Comparison of ENCODE assay signal across 17 mouse cellular contexts in the genomic region with DNA sequence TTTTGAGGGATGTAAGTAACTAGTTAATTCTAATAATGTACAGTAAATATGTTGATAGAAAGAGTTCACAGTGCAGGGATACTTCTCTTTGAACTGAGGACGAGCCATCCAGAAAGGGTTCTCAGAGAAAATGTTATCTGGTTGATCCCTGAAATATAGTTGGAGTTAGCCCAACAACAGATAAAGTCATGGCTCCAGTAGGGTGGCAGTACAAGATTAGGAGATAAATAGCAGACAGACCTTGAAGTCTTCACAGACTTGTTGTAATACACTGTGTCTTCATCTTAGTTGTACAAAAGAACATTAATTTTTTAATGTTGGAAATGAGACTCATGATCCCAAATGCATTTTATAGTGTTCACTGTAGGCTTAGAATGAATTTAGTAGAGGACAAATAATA.
"Had no signal": no experiment of that assay in that cellular context is flagged by ENCODE, and none has a peak within 500 bp of the region (broad histone marks: within the 10 kb centered on the region; RNA-seq: fewer than 3 reads in every experiment).

No protein-coding gene starts in this region.

- H3K27ac ChIP-seq: lung, embryonic 15.5 days; macrophage; midbrain, embryonic 13.5 days; midbrain, embryonic 15.5 days; neural tube, embryonic 12.5 days; stomach, embryonic 15.5 days; stomach, postnatal 0 days had no signal

- H3K4me2 ChIP-seq: lung, embryonic 15.5 days; midbrain, embryonic 11.5 days; midbrain, embryonic 13.5 days; midbrain, embryonic 15.5 days; neural tube, embryonic 12.5 days; stomach, embryonic 15.5 days had no signal

- H3K9me3 ChIP-seq: lung, embryonic 15.5 days; midbrain, embryonic 13.5 days; midbrain, embryonic 15.5 days; neural tube, embryonic 12.5 days; stomach, embryonic 15.5 days had no signal

- DNase-seq: liver, postnatal 0 days; lung, adult 2 months; lung, postnatal 14 days; lung, postnatal 36 days; right cerebral cortex, postnatal 14 days; thymus, adult 2 months; thymus, postnatal 25 days; thymus, postnatal 4 days had no signal

- ATAC-seq: liver, postnatal 0 days; lung, postnatal 0 days; midbrain, embryonic 13.5 days; midbrain, embryonic 15.5 days had no signal

- H3K9ac ChIP-seq: liver, postnatal 0 days; lung, embryonic 15.5 days; midbrain, embryonic 13.5 days; midbrain, embryonic 15.5 days; neural tube, embryonic 12.5 days; stomach, embryonic 15.5 days had no signal

- H3K27me3 ChIP-seq: lung, embryonic 15.5 days; midbrain, embryonic 13.5 days; midbrain, embryonic 15.5 days; neural tube, embryonic 12.5 days; stomach, embryonic 15.5 days had no signal

- H3K4me3 ChIP-seq: lung, embryonic 15.5 days; midbrain, embryonic 13.5 days; midbrain, embryonic 15.5 days; neural tube, embryonic 12.5 days; stomach, embryonic 15.5 days had no signal

- H3K4me1 ChIP-seq: lung, embryonic 15.5 days; midbrain, embryonic 13.5 days; midbrain, embryonic 15.5 days; neural tube, embryonic 12.5 days; stomach, embryonic 15.5 days had no signal
